Mouse (Mus musculus): ENCODE data around the gene Il18rap.

GRCm38 (mm10) chr1:40569374-40569773, 54.2 kb downstream of the Il18rap start:
- TF ChIP-seq CTCF (conservative IDR thresholded peaks at IDR 0.05 in 1 of 2, IDR thresholded peaks at IDR 0.05 in 1 of 2; ENCODE audit: low read depth in 2 of 2, low read length in 2 of 2) (no peak), CHD1 (IDR thresholded peaks at IDR 0.05; ENCODE audit: low read depth, low read length) (no peak)
